Mouse (Mus musculus) heart, postnatal 0 days (tissue): ENCODE results near the gene Wfdc18.

ENCODE experiments used
- CTCF ChIP-seq: IDR thresholded peaks from 2 replicates; pipeline ENCODE4 v1.5.1; 2016; ENCODE audit warnings: antibody characterized with exemption, control low read depth, low read depth
- EP300 ChIP-seq: IDR thresholded peaks from 2 replicates; pipeline ENCODE4 v1.6.1; 2016; ENCODE audit warnings: antibody characterized with exemption, low read depth

DNA sequence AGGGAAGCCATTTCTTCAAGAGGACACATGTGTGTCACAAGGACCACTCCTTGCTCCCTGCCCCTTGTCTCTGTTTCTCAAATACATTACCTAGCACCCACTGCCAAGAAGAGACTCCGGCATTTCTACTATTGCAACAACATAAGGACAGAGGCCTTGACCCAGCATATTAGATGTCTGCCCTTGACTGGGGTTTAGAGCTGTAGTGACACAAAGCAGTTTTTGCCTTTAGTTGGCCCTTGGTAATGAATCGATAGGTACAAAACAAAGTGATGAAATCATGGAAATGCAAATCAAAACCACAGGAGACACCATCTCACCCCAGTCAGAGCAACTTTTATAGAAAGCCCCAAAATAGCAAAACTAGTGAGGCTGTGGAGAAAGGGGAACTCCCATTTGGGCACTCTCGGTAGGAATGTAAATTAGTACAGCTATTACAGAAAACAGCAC, 28.3 kb downstream of the Wfdc18 start:
- TF ChIP-seq CTCF (no peak), EP300 (no peak)
